Mouse (Mus musculus) intestine, embryonic 15.5 days (tissue): ENCODE measurements around the gene Ring1. TPM values are rescaled to one million over a fixed set of nuclear protein-coding genes. Genes with fewer than 3 reads are reported as not detected.

Source experiments
- ATAC-seq: fragments of 200-750 bp; cut with Nextera tagmentation; 2 replicates; pipeline ENCODE4 v1.8.0; 2017; ENCODE audit warnings: moderate TSS enrichment, moderate library complexity
- H3K27ac ChIP-seq: fragments of 300-500 bp; sonication (generic); 2 replicates; pipeline ENCODE4 v1.5.1; 2015; ENCODE audit warnings: mild to moderate bottlenecking, inconsistent platforms
- H3K27me3 ChIP-seq: fragments of 300-500 bp; sonication (generic); replicated peaks from 2 replicates; pipeline ENCODE4 v1.6.1; 2015; ENCODE audit warnings: inconsistent platforms
- H3K36me3 ChIP-seq: fragments of 300-500 bp; sonication (generic); 2 replicates; pipeline ENCODE4 v1.6.1; 2015; ENCODE audit warnings: inconsistent platforms
- H3K4me1 ChIP-seq: fragments of 300-500 bp; sonication (generic); replicated peaks from 2 replicates; pipeline ENCODE4 v1.6.1; 2015; ENCODE audit warnings: inconsistent platforms
- H3K4me2 ChIP-seq: fragments of 300-500 bp; sonication (generic); replicated peaks from 2 replicates; pipeline ENCODE4 v1.6.1; 2015; ENCODE audit warnings: mild to moderate bottlenecking, inconsistent platforms
- H3K4me3 ChIP-seq: fragments of 300-500 bp; sonication (generic); replicated peaks from 2 replicates; pipeline ENCODE4 v1.5.1; 2015; ENCODE audit warnings: inconsistent platforms
- H3K9ac ChIP-seq: fragments of 300-500 bp; sonication (generic); 2 replicates; pipeline ENCODE4 v1.6.1; 2015; ENCODE audit warnings: inconsistent platforms
- H3K9me3 ChIP-seq: fragments of 300-500 bp; sonication (generic); 2 replicates; pipeline ENCODE4 v1.6.1; 2016; ENCODE audit warnings: inconsistent platforms
- WGBS: fragments of 180-500 bp; shearing (Covaris S2); methylation state at CpG from one replicate; pipeline ENCODE4 v1.1.7; 2015; 5-methylcytosine and 5-hydroxymethylcytosine counted together
- polyA plus RNA-seq: library from polyadenylated mRNA; unstranded; fragments of >200 nt; fragmentation: Nextera tagmentation; extraction: Ambion mirVana; gene quantifications from 2 replicates; pipeline ENCODE4 v1.2.1, GENCODE M21; 2015

Ring1 gene
- polyA plus RNA-seq: 16.8 and 18.2 TPM in 2 replicates

DNA sequence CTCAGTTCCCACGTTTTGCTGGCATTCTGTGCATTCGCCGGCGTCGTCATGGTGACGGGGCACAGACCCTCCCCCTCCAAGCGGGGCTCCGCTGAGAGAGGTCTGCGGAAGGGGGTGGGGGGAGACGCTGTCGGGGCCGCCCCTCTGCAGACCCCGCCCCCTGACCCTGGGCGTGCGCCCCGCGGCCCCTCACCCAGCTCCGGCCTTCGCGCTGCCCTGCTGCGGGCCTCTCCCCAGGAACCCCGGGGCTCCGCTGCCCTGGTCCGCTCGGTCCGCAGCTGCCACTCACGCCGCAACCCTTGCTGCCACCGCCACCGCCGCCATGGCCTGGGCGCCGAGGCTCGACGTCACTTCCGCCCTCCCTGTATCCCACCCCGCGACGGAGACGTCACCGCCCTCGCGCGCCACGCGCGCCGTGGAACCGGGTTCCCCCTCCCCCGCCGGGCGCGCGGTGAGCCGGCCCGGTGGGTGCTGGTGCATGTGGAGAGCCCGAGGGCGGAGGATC lies at the start of gene Ring1:
Gene Ring1, minus strand, starts transcription at position 364 of the 505 bp plus-strand sequence.
- Histone ChIP-seq H3K27ac (peak within 1 kb of the TSS; percentile 92), H3K4me1 (peaks cover 43% of the 10 kb centered on the region), H3K4me2 (peak within 1 kb of the TSS; percentile 94), H3K9me3 (no peaks in the 10 kb centered on the region), H3K9ac (peak within 1 kb of the TSS; percentile 73), H3K36me3 (peaks cover 21% of the 10 kb centered on the region), H3K4me3 (peak within 1 kb of the TSS; percentile 79), H3K27me3 (no peaks in the 10 kb centered on the region)
- ATAC-seq: peak; percentile 76
- WGBS: under 1% methylated on average over 48 of the region's 58 CpGs

DNA sequence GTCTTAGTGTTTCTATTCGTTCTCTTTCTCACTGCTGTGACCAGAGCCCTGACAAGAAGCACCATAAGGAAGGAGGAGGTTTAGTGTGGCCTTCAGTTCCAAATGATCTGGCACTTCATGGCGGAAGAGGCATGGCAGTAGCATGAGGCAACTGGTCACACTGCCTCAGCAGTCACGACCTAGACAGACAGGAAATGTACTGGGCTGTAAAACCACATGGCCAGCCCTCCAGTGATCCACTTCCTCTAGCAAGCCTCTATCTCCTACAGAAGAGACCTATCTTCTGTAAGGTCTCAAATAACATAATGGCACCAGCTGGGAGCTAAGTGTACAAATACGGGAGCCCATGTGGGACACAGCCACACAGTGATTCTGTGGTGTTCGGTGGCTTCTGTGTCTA lies 47.6 kb upstream of the Ring1 start:
- H3K9ac ChIP-seq: no peak overlapping the region
- peaks cover 7% of the 10 kb centered on the region for H3K27me3 ChIP-seq
- H3K4me3 ChIP-seq: no peak overlapping the region
- no peaks in the 10 kb centered on the region for H3K4me1 ChIP-seq
- H3K4me2 ChIP-seq: no peak overlapping the region
- WGBS: 74% methylated on average over 5 of the region's 5 CpGs
- no peaks in the 10 kb centered on the region for H3K36me3 ChIP-seq
- H3K27ac ChIP-seq: no peak overlapping the region
- no peak for ATAC-seq
- no peaks in the 10 kb centered on the region for H3K9me3 ChIP-seq

- H3K27me3 ChIP-seq: no peaks in the 10 kb centered on the region
- WGBS: 56% methylated on average over 3 of the region's 3 CpGs
- no peaks in the 10 kb centered on the region for H3K9me3 ChIP-seq
Measured at GRCm38 (mm10) chr17:34068864-34069263, 44.4 kb upstream of the Ring1 start.

DNA sequence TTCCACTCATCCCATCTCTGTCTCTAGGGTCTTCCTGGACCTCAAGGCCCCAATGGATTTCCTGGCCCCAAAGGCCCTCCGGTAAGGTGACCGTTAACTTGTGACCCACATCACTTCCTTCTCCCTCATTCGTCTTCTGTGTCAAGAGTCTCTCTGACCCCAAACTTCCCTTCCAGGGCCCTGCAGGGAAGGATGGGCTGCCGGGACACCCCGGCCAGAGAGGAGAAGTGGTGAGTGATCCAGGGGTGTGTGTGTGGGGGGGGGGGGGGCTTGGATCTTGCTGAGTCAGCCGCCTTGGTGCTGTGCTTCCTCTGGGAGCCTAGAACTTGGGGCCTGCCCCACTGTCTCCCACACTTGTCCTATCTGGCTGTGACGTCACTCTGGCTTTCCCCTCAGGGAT lies 32.7 kb upstream of the Ring1 start:
- H3K4me2 ChIP-seq: no peak overlapping the region
- no peaks in the 10 kb centered on the region for H3K4me1 ChIP-seq
- no peak overlapping the region for H3K27ac ChIP-seq
- H3K4me3 ChIP-seq: no peak overlapping the region
- no peaks in the 10 kb centered on the region for H3K36me3 ChIP-seq
- no peak for ATAC-seq
- WGBS: 66% methylated on average over 7 of the region's 7 CpGs
- no peak overlapping the region for H3K9ac ChIP-seq
- H3K9me3 ChIP-seq: no peaks in the 10 kb centered on the region
- H3K27me3 ChIP-seq: no peaks in the 10 kb centered on the region

More at GRCm38 (mm10) chr17:34068864-34069263, 44.4 kb upstream of the Ring1 start:
- Histone ChIP-seq H3K36me3 (no peaks in the 10 kb centered on the region), H3K4me3 (no peak overlapping the region), H3K4me2 (no peak overlapping the region), H3K27ac (no peak overlapping the region), H3K4me1 (no peaks in the 10 kb centered on the region), H3K9ac (no peak overlapping the region)
- ATAC-seq: no peak

DNA sequence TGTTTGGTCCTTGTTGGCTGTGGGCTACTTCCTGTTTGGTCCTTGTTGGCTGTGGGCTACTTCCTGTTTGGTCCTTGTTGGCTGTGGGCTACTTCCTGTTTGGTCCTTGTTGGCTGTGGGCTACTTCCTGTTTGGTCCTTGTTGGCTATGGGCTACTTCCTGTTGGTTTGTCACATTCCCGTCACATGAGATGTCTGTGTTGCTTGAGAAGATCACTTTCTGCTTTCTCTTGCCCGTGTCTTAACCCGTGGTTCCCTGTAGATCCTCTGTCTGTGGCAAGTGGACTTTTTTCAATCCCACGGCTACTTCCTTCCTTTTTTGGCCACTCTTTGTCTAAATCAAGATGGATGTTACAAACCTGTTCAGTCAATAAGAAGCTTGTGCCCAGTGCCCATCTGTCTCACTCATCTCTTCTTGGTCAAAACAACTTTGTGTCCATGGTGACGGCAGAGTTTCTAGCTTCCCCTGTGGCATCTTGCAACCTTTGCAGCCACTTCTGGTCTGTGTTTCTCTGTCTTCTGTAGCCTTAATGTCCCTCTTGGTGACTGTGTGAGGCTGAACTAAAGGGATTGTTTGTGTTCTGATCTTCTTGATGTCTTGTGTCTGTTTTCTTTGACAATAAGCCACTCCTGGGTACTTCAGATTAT lies 23.0 kb upstream of the Ring1 start:
- Histone ChIP-seq H3K9ac (no peak overlapping the region), H3K4me2 (no peak overlapping the region), H3K27ac (no peak overlapping the region), H3K9me3 (no peaks in the 10 kb centered on the region), H3K4me3 (no peak overlapping the region), H3K27me3 (0 out of 2 replicates have a peak, but pooled peaks cover 5% of the 10 kb centered on the region), H3K36me3 (no peaks in the 10 kb centered on the region), H3K4me1 (no peaks in the 10 kb centered on the region)
- ATAC-seq: no peak
- 95% methylated on average over 5 of the region's 5 CpGs for WGBS

DNA sequence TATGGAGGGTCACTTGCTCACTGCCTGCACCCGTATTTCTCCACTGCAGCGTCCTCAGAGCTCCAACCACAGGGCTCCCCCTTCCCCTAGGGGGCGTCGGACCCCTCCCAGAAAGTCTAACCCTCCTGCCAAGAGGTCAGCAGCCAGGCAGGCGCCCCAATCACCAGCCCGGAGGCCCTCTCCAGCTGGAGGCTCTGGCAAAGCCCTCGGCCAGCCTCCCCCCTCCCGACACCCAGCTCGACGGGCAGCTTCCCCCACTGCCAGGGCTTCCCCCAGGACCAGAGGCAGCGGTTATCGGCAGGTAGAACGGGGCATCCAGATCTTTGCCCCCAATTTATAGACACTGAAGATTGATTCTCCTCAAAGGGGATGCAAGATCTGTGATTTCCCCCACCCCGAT lies 21.5 kb upstream of the Ring1 start:
- no peak overlapping the region for H3K4me3 ChIP-seq
- no peaks in the 10 kb centered on the region for H3K36me3 ChIP-seq
- H3K4me2 ChIP-seq: no peak overlapping the region
- H3K9ac ChIP-seq: no peak overlapping the region
- H3K4me1 ChIP-seq: peaks cover 6% of the 10 kb centered on the region; the same call in 1 of the 2 replicates
- no peak for ATAC-seq
- no peaks in the 10 kb centered on the region for H3K9me3 ChIP-seq
- H3K27me3 ChIP-seq: 0 out of 2 replicates have a peak, but pooled peaks cover 5% of the 10 kb centered on the region
- WGBS: 79% methylated on average over 14 of the region's 14 CpGs
- H3K27ac ChIP-seq: no peak overlapping the region

DNA sequence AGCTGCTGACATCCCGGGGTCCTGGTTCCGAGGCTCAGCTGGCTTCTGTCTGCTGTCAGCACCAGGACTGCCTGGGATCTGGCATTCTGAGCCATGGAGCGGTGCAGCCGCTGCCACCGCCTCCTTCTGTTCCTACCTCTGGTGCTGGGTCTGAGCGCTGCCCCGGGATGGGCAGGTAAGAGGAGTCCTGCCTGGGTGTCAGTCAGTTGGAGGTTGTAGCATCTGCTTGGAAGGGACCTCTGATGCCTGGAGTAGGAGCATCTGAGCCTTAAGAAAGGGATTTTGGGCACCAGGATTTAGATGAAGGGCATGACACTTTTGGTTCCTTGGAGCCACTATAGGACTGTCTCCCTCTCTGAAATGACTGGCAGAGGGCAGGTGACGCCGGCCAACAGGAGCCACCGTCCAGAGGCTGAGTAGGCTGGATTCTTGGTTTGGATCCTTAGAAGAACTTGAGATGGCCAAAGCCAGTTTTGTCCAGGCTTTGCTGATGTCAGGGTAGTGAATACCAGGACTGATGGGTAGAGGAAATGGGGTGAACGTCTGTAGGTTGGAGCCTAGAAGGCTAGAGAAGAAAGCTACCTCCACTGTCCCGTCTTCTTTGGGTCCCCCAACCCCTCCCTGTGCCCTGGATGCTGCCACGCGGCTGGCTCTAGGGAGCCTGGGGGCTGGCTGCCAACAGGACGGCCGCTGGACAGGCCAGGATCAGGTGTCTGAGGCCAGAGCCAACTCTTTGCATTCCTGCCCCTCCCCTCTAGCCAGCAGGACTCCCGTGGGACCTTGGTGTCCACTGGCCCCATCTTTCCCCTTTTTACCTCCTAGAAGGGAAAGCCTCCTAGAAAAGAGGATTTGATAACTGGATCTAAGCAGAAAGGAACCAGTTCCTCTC lies 15.3 kb upstream of the Ring1 start:
- WGBS: 25% methylated on average over 17 of the region's 17 CpGs
- Histone ChIP-seq H3K9ac (no peak overlapping the region), H3K27me3 (peaks cover 12% of the 10 kb centered on the region), H3K27ac (no peak overlapping the region), H3K4me3 (0 out of 2 replicates have a peak overlapping the region, but pooled peaks have one; percentile 11), H3K36me3 (peaks cover 14% of the 10 kb centered on the region), H3K9me3 (no peaks in the 10 kb centered on the region), H3K4me1 (peaks cover 26% of the 10 kb centered on the region), H3K4me2 (peak overlapping the region; percentile 57)
- ATAC-seq: 0 out of 2 replicates have a peak, but pooled peaks have one; percentile 18

DNA sequence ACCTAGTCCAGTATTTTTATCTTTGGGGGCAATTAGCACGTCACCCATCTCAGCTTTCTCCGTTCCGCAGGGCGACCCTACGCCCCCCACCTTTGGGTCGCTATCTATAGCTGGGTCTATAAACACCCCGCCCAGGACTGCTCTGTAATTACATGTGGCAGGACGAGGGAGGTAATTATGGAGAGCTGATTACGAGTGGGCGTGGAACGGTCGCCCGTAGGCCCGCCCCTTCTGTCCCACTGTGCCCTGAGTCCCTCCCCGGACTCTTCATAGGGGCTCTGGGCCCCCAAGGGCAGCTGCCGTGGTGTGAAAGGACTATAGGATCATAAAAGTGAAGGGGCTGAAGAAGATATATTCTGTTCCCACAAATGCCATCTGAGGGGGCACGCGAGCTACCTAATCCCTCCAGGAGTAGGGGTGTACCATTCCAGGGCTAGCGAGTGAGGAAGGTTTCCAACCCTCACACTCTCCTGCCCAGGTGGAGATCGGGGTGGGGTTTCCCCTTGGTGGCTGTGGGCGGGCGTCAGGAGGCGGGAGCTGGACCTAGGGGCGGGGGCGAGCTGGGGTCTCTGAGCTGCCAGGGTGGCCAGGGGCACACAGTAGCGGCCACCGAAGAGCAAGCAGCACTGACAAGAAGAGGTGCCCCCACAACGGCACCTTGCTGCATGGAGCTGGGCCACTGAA lies 14.5 kb upstream of the Ring1 start, which contains the start of gene Col11a2:
Gene Col11a2, plus strand, starts transcription at position 560 of the 684 bp plus-strand sequence.
- 0 out of 2 replicates have a peak within 1 kb of the TSS, but pooled peaks have one; percentile 17 for H3K9ac ChIP-seq
- ATAC-seq: peak; percentile 72
- WGBS: 6% methylated on average over 28 of the region's 28 CpGs

GRCm38 (mm10) chr17:34038440-34038839 lies 14.0 kb upstream of the Ring1 start:
- Histone ChIP-seq H3K4me1 (peaks cover 29% of the 10 kb centered on the region), H3K27me3 (peaks cover 12% of the 10 kb centered on the region), H3K9ac (0 out of 2 replicates have a peak overlapping the region, but pooled peaks have one; percentile 17), H3K4me3 (peak overlapping the region; percentile 11), H3K9me3 (no peaks in the 10 kb centered on the region), H3K27ac (no peak overlapping the region), H3K36me3 (peaks cover 20% of the 10 kb centered on the region), H3K4me2 (peak overlapping the region; percentile 57)
- WGBS: 14% methylated on average over 21 of the region's 21 CpGs
- ATAC-seq: peak; percentile 40; the same call in 1 of the 2 replicates

More for the DNA sequence above, 14.5 kb upstream of the Ring1 start, which contains the start of gene Col11a2:
- Histone ChIP-seq H3K27me3 (peaks cover 12% of the 10 kb centered on the region), H3K36me3 (peaks cover 18% of the 10 kb centered on the region), H3K27ac (no peak within 1 kb of the TSS), H3K4me2 (peak within 1 kb of the TSS; percentile 57), H3K4me3 (peak within 1 kb of the TSS; percentile 11), H3K9me3 (no peaks in the 10 kb centered on the region), H3K4me1 (peaks cover 26% of the 10 kb centered on the region)

- H3K27ac ChIP-seq: no peak overlapping the region
- no peak overlapping the region for H3K9ac ChIP-seq
- WGBS: 87% methylated on average over 7 of the region's 7 CpGs
- peaks cover 20% of the 10 kb centered on the region for H3K36me3 ChIP-seq
- H3K4me2 ChIP-seq: no peak overlapping the region
- H3K27me3 ChIP-seq: peaks cover 7% of the 10 kb centered on the region
- ATAC-seq: no peak
- H3K4me1 ChIP-seq: peaks cover 39% of the 10 kb centered on the region
- H3K9me3 ChIP-seq: no peaks in the 10 kb centered on the region
- no peak overlapping the region for H3K4me3 ChIP-seq
Measured at GRCm38 (mm10) chr17:34037241-34037640, 12.8 kb upstream of the Ring1 start.

DNA sequence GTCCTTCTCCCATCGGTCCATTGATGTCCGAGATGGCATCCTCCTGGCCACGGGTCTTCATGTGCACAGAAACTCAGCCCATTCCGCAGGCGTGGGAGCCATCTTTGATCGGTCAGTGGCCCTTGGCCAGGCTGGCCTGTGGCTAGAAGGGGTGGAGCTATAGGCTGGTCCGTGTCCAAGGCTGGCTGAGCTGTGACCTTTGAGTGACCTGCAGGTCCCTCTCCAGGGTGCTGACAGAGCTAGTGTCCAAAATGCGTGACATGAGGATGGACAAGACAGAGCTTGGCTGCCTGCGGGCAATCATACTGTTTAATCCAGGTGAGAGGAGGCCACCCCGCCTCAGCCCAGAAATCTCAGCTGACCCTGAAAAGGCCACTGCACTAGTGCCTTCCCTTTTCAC lies 12.2 kb upstream of the Ring1 start:
- H3K4me2 ChIP-seq: no peak overlapping the region
- peaks cover 7% of the 10 kb centered on the region for H3K27me3 ChIP-seq
- no peaks in the 10 kb centered on the region for H3K9me3 ChIP-seq
- H3K36me3 ChIP-seq: peaks cover 20% of the 10 kb centered on the region
- H3K27ac ChIP-seq: no peak overlapping the region
- peaks cover 39% of the 10 kb centered on the region for H3K4me1 ChIP-seq
- no peak overlapping the region for H3K4me3 ChIP-seq
- no peak for ATAC-seq
- no peak overlapping the region for H3K9ac ChIP-seq
- 78% methylated on average over 10 of the region's 10 CpGs for WGBS
